Mouse (Mus musculus): ENCODE measurements around the gene Trpt1.
"Not testable (repeated sequence)": the region's sequence is repeated elsewhere in the genome, so short reads cannot be mapped to it uniquely, and the experiment has no call there.

Gene Trpt1

DNA sequence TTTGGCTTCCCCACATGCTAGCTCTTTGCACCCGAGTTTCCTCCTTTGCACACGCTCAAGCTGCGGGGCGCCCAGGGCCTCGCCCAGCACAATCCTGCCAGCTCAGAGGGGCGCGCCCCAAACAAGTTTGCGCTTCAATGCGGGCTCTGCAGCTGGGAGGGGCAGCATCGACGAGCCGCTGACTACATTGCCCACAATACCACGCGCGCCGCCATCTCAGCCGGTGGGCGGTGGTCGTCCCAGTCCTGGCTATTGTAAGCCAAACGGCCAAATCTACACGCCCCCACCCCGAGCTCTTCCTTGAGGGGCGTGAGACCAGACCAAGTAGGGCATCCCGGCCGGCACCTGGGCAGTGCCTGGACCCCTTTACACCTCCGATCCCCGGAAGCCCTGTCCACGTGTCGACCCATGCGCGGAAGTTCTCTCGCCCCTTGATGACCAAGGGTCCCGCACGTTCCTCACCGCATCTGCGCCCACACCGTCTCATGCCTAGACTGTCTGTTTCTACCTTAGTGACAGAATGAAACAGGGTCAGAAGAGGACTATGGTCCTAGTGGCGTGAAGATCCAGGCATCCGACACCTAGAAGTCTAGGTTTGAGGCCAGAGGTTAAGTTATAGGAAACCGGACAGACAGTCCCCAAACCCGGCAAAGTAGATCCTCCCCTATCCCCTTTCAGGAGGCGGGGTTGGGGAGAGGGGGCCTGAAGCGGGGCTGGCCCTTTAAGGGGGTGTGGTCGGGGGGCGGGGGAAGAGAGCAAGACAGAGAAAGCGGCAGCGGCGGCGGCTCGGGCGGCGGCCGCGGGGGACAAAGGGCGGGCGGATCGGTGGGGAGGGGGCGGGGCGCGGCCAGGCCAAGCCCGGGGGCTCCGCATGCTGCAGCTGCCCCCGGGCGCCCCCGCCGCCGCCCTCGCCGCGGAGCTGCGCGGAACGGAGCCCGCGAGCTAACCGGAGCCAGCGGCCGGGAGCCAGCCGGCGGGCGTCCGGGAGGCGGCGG lies 21.4 kb upstream of the Trpt1 start, which contains the start of gene Ppp1r14b:
Gene Ppp1r14b (plus strand): TSS at position 758 of the 995 bp plus-strand sequence.
- no peak for DNase-seq (ENCODE audit: low spot score)

DNA sequence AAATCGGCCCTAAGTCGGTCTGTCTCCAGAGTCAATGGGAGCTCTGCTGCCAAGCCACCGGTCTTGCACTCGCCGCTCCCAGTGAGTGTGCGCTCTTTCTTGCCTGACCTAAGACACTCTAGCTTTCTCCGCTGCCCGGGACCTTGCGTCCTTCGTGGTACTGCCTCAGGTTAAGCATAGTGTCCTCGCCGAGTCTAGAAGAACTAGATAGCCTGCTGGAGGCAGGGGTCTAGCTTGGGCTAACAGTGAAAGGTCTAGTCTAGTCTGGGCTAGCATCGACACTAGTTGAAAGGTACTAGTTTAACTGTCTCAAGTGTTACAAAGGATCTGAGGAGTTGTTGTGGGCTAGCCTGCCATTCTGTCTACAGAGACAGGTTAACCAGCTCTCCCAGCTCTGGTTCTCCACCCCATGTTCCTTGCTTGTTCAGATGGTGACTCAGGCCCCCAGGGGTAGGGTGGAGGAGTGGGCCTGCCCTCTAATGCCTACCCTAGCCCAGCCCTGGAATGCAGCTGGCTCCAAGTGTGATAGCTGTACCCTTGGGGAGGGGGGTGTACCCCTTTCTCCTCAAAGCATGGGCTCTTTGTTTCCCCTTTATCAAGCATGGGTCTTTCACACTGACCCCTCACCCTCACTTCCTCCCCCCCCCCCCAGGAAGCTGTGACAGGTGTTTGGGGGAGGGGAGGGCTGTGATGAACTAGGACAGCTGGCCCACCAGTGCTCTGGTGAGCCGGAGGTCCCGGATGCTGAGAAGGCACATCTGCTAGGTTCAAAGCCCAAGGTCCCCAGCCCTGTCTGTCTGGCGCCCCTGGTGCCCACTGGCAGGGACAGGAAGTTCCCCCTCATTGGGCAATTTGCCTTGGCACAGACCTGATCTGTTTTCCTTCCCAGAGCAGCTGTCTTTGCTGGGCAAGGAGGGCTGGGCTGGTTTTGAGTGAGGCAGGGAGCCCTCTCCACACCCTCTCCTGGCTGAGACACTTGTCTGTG lies 20.1 kb upstream of the Trpt1 start, which contains the start of gene Plcb3:
Gene Plcb3 (minus strand): TSS at position 934 of the 985 bp plus-strand sequence.
- DNase-seq (ENCODE audit: low spot score): no peak

DNA sequence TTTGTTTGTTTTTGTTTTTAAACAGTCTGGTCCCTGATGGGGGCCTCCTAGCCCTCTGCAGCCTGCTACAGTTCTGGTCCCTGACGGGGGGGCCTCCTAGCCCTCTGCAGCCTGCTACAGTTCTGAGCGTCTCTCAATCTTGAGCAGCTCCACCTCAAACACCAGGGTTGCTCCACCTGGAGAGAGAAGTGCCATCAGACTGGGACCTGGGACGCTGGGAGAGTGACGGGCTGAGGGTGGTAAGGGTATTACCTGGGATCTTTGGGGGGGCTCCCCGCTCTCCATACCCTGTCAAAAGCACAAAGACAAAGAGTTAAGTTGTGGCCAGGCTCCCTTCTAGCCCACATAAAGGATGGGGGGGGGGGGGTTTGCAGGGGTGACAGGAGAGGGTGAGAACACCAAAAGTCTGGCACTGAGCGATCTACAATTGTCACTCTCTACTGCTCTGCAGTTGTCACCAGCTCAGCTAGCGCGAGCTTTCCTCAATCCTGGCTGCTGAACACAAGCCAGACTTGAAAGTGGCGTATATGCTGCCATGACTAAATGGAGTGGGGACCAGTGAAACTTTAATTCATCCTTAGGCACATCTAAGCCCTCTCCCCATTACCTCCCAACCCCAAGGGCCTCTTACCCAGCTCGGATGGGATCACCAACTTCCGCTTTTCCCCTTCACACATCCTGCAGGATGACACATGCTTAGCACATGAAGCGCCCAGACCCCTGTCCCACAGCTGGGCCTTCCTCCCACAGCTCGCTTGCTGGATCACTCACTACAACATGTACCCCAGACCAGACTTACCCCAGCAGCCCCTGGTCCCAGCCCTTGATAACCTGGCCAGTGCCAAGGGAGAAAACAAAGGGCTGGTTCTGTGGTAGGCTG lies 17.9 kb upstream of the Trpt1 start:
- no peak for DNase-seq (ENCODE audit: low spot score)

DNA sequence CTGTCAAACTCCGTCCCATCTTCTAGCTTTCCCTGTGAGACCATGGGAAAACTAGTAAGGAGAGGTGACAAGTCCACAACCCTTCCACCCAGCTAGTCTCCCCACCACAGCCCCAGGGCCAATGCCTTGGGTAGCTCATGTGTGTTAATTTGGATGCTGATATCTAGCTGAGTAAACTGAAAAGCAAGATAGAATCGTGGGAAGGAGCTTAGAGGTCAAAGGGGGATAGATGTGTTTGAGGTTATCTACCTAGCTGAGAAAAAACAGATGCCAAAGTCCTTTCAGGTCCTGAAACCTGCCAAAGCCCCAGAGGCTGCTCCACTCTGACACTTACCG lies 17.3 kb upstream of the Trpt1 start:
- DNase-seq (ENCODE audit: low spot score): no peak

GRCm38 (mm10) chr19:6979001-6979479 lies 16.9 kb upstream of the Trpt1 start:
- no peak for DNase-seq (ENCODE audit: low spot score)

- DNase-seq (ENCODE audit: low spot score): peak; percentile 98
Measured at GRCm38 (mm10) chr19:6979486-6980380, 16.2 kb upstream of the Trpt1 start.

DNA sequence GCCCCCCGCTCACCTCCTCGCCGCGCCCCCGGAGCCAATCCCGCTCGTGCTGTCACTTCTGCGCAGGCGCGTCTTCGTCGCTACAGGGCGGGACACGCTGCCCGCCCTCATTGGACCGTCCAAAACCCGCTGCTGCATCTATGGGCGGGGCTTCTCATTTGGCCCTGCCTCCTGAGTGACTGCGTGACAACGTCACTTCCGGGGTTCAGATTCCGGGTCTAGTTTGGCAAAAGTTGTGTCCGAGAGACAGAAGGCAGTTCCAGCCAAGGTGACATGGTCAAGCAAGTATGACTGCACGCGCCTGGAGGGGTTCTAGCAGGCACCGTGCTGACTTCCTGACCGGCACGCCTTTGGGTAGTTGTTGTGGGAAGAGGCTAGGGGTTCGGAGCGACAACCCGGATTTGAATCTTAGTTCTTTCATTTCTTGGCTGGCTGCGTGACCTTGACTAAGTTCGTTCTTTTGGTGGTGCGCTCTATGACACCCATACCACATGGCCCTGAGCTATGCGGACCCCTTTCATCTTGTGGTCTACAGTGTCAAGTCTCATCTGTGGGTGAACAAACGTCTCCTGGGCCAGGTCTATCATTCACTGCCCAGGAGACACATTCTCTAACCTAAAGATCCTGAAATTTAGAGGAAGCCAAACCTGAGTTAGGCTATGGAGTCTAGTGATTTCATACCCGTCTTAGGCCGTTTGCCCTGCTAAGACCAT lies 15.4 kb upstream of the Trpt1 start, which contains the start of gene Fkbp2:
Gene Fkbp2 (minus strand): TSS at position 121 of the 713 bp plus-strand sequence.
- DNase-seq (ENCODE audit: low spot score): peak; percentile 98

GRCm38 (mm10) chr19:6981465-6981864 lies 14.5 kb upstream of the Trpt1 start:
- no peak for DNase-seq (ENCODE audit: low spot score)

GRCm38 (mm10) chr19:6983621-6984020 lies 12.3 kb upstream of the Trpt1 start:
- no peak for DNase-seq (ENCODE audit: low spot score)

DNA sequence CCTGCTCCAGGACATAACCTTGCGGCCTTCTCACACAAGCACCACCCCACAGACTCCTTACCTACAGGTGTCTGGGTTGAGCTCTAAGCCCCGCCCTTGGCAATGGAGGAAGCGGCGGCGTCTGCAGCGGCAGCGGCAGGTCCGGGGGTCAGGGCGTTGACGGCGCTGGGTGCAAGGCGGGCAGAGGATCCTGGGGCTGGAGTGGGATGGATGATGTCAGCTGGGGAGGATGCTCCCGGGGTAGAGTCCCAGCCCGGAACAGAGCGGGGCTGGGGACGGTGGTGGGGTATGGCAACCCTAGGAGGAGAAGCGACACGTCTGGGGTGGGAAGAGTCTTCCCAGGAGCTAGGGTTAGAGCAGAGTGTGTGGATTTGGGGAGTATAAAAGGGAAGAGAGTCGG lies 10.6 kb upstream of the Trpt1 start:
- DNase-seq (ENCODE audit: low spot score): no peak

DNA sequence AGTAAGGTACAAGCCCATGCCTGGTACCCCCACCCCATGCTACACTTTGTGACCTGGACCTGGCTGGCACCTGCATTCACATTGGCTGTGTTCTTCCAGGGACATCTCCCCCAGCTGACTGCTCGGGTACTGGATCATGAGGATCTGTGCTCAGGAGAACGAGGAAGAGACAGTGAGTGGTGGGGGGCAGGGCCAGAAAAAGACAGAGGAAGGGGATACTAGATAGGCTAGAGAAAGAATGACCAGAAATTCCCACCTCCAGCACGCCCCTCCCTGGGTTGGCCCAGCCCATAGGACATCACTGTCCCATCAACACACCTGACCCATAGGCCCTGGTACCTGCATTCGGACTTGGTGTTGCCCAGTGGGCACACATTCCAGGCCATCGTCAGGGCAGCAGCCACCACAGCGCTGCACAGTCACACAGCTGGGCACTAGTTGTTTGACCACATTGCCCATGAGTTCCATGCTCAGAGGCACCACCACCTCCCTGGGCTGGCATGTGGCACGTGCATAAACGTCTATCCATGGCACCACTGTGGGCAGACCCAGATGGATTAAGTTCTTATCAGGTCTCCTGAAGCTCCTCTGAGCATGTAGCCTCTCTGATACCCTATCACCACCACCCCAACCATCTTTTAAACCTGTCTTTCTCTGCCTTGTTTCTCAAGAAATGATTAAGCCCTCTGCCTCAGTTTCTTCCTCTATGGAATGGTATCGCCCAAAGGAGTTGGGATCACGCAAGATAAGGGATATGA lies 9.8 kb upstream of the Trpt1 start:
- DNase-seq (ENCODE audit: low spot score): no peak

GRCm38 (mm10) chr19:6987061-6987903 lies 8.6 kb upstream of the Trpt1 start, which contains the start of gene Vegfb:
Vegfb (minus strand) TSS chr19:6987651.
- no peak for DNase-seq (ENCODE audit: low spot score)

DNA sequence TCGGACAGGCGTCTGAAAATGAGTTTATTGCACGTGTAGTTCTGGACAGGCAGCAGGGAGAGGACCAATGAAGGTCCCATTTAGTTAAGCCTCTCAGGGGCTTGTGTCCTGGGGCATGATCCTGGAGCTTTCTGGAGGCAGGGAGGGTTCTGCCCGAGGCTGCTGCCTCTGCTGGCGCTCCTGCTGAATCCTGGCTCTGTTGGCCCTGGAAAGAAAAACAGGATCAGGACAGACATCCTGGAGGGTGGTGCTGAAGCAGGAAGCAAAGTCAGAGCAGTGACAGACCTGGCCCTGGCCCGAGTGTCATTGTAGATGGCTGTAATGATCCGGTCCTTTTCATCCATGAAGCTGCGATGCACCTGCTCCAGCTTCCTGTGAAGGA lies 8.0 kb upstream of the Trpt1 start:
- no peak for DNase-seq (ENCODE audit: low spot score)

- DNase-seq (ENCODE audit: low spot score): no peak
Measured at GRCm38 (mm10) chr19:6989251-6989650, 6.7 kb upstream of the Trpt1 start.

DNA sequence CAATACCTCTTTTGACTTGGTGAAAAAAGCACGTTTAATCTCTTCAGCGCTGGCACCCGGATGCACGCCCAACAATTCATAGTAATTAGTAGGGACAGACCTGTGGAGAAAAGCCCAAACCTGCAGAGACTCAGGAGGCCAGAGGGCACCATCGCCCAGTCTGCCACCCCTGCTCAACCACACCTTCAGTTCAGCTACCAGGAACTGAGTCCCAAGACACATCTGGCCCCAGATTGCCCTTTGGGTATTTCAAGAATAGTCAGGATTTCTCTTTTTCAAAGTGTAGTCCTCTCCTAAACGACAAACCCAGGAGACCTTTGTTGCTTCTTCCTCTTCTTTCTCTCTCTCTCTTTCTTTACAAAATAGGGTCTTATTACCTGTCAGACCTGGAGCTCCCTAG lies 5.2 kb upstream of the Trpt1 start:
- no peak for DNase-seq (ENCODE audit: low spot score)

GRCm38 (mm10) chr19:6991166-6991565 lies 4.8 kb upstream of the Trpt1 start:
- not testable (repeated sequence) for DNase-seq (ENCODE audit: low spot score)

DNA sequence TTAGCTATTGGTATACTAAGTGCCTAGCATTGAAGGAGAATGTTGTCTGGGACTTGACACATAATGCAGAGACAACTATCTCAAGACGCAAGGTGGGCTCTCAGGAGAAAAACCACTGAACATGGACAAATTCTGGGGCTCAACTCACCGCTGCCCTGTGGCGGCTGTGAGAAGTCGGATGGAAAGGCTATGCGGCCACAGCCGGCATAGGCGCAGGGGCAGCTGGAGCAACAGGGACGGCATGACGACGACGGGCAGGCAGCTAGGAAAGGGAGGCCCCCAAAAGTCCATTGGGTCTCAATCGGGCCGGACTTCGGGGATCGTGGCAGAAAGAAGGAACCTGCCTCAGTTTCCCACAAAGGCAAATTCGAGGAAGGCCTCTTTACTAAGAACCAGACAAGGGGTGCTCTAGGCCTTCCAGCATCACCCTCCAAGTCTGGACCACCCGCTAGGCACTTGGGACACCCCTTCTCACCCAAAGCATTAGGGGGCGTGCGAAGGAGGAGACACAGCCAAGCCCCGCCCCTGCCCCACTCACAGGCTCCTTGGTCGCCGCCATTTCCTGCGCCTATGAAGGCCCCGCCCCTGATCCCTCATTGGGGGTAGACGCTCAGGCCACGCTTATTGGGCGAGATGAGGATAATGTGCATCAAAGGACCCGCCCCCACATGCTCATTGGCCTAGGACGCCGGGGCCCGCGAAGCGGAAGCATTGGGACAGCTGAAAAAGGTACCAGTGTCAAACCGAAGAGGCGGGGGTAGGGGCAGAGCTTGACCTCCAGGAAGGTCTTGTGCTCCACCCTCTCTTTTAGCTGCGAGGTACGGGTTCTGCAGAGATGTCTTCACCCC lies 3.7 kb upstream of the Trpt1 start, which contains the start of gene Dnajc4:
Gene Dnajc4 (minus strand): TSS at position 562 of the 848 bp plus-strand sequence.
- peak; percentile 94 for DNase-seq (ENCODE audit: low spot score)
